Mouse (Mus musculus) myocyte (in vitro differentiated cells): ENCODE data around the gene Hc.

Experiments used
- E2F4 ChIP-seq: IDR thresholded peaks from one replicate; pipeline ENCODE4 v1.6.1; 2011; ENCODE audit warnings: mild to moderate bottlenecking, control low read depth, moderate library complexity; ENCODE audit not compliant: insufficient read depth
- MYOD1 ChIP-seq, 3 experiments: IDR thresholded peaks; one replicate each; pipeline ENCODE4 v1.6.1; 2011; ENCODE audit warnings: control low read depth in 2 of 3, low read depth in 2 of 3, mild to moderate bottlenecking in 2 of 3, moderate library complexity in 1 of 3; ENCODE audit not compliant: insufficient read length in 2 of 3, control insufficient read depth in 1 of 3
- MYOG ChIP-seq, 3 experiments: IDR thresholded peaks; one replicate each; pipeline ENCODE4 v1.6.1; 2011; ENCODE audit warnings: control low read depth in 2 of 3, low read depth in 2 of 3, mild to moderate bottlenecking in 2 of 3; ENCODE audit not compliant: insufficient read length in 2 of 3, control insufficient read depth in 1 of 3, insufficient read depth in 1 of 3
- POLR2A ChIP-seq: IDR thresholded peaks from one replicate; pipeline ENCODE4 v1.6.1; 2011; ENCODE audit warnings: low read depth, mild to moderate bottlenecking, control low read depth, moderate library complexity; ENCODE audit not compliant: insufficient read length
- TCF3 ChIP-seq: IDR thresholded peaks from one replicate; pipeline ENCODE4 v1.6.1; 2011; ENCODE audit warnings: low read depth, control low read depth; ENCODE audit not compliant: insufficient read length
- USF1 ChIP-seq: IDR thresholded peaks from one replicate; pipeline ENCODE4 v1.6.1; 2011; ENCODE audit warnings: low read depth, mild to moderate bottlenecking, control low read depth, moderate library complexity

DNA sequence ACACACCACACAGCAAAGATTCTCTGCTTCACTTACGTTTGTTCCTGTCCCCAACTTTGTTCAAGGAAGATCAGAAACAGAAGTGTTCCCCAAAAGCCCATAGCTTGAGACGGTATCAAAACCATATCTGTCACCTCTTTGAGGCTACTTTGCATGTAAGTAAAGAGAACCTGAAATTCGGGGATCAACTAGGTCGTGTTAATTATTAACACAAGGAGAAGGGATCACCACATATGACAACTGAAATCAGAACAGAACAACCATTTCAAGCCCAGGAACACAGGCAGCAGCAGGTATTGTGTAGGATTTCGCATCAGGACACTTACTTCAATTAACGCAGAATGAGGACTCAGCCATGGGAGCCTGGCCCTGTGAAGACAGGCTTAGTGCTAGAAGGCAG, 39.3 kb upstream of the Hc start:
- TF ChIP-seq TCF3 (no peak), POLR2A (no peak), USF1 (no peak), MYOG (IDR thresholded peaks at IDR 0.05; ENCODE audit: control insufficient read depth in 1 of 3, insufficient read depth in 1 of 3, insufficient read length in 2 of 3, low read depth in 2 of 3) (no peak), E2F4 (no peak), MYOD1 (IDR thresholded peaks at IDR 0.05; ENCODE audit: control insufficient read depth in 1 of 3, insufficient read length in 2 of 3, low read depth in 2 of 3) (no peak)
